Mouse (Mus musculus): Measurements from ENCODE around the gene B130006D01Rik.

Gene B130006D01Rik

DNA sequence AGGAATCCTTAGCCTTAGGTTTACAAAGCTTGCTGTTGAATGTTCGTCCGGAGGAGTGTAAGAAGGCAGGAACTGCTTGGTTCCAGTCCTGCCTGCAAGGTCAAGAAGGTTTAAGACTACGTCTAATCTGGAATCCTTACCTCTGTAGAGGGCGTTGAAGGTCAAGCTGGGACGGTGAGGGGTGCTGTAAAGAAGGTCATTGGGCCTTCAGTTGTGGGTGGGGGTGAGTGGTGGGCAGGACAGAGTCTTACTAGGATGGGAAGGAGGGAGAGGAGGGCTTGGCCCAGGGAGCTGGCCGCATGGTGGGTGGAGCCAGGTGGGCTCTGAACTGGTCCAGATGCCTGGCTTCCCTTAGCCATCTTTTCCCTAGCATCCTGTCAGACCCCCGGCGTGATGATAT, 48.3 kb downstream of the B130006D01Rik start:
- no peak for DNase-seq (ENCODE audit: low spot score)

GRCm38 (mm10) chr11:95773264-95773663, 49.9 kb downstream of the B130006D01Rik start:
- DNase-seq (ENCODE audit: low spot score) = no peak

All from testis, postnatal 14 days (tissue).